Mouse (Mus musculus): ENCODE data around the gene Tardbp. TPM values are rescaled to one million over a fixed set of nuclear protein-coding genes. Genes with fewer than 3 reads are reported as not detected.

Tardbp gene
- polyA plus RNA-seq, 1 experiment from 2014 or later = 118 TPM

- no peak within 1 kb of the TSS for H3K4me3 ChIP-seq (ENCODE audit: low read depth, low read length)
- no peak within 1 kb of the TSS for H3K4me2 ChIP-seq
- no peaks in the 10 kb centered on the region for H3K27me3 ChIP-seq (ENCODE audit: control insufficient read depth, insufficient read depth, low read length)
- WGBS (ENCODE audit: insufficient replicate concordance) = 83% methylated on average over 14 of the region's 14 CpGs
- H3K9me3 ChIP-seq (replicated peaks; ENCODE audit: control insufficient read depth, low read length) = no peaks in the 10 kb centered on the region
- H3K9ac ChIP-seq (ENCODE audit: low read depth, low read length) = no peak within 1 kb of the TSS
- H3K27ac ChIP-seq (ENCODE audit: low read depth, low read length) = no peak within 1 kb of the TSS
- no peak for ATAC-seq (replicated peaks; ENCODE audit: insufficient number of reproducible peaks, low FRiP score, low TSS enrichment)
- H3K36me3 ChIP-seq (ENCODE audit: control insufficient read depth, insufficient read depth, low read length) = peaks cover 5% of the 10 kb centered on the region
- H3K4me1 ChIP-seq (ENCODE audit: control insufficient read depth, insufficient read depth, low read length) = no peaks in the 10 kb centered on the region
Measured at GRCm38 (mm10) chr4:148602357-148603120, 24.3 kb downstream of the Tardbp start, which contains the start of gene Masp2. Masp2 (plus strand) TSS chr4:148602554.

GRCm38 (mm10) chr4:148601871-148602270 is 24.9 kb downstream of the Tardbp start:
- Histone ChIP-seq H3K4me3 (ENCODE audit: low read depth, low read length) (no peak overlapping the region), H3K36me3 (ENCODE audit: control insufficient read depth, insufficient read depth, low read length) (peaks cover 3% of the 10 kb centered on the region), H3K27me3 (ENCODE audit: control insufficient read depth, insufficient read depth, low read length) (no peaks in the 10 kb centered on the region), H3K4me2 (no peak overlapping the region), H3K27ac (ENCODE audit: low read depth, low read length) (no peak overlapping the region), H3K9ac (ENCODE audit: low read depth, low read length) (no peak overlapping the region), H3K4me1 (ENCODE audit: control insufficient read depth, insufficient read depth, low read length) (no peaks in the 10 kb centered on the region), H3K9me3 (replicated peaks; ENCODE audit: control insufficient read depth, low read length) (no peaks in the 10 kb centered on the region)
- 56% methylated on average over 4 of the region's 4 CpGs for WGBS (ENCODE audit: insufficient replicate concordance)
- no peak for ATAC-seq (replicated peaks; ENCODE audit: insufficient number of reproducible peaks, low FRiP score, low TSS enrichment)

GRCm38 (mm10) chr4:148600316-148600715 is 26.5 kb downstream of the Tardbp start:
- no peak for ATAC-seq (replicated peaks; ENCODE audit: insufficient number of reproducible peaks, low FRiP score, low TSS enrichment)
- H3K4me3 ChIP-seq (ENCODE audit: low read depth, low read length) = no peak overlapping the region
- WGBS (ENCODE audit: insufficient replicate concordance) = 86% methylated on average over 4 of the region's 4 CpGs

GRCm38 (mm10) chr4:148598826-148599225 is 28.0 kb downstream of the Tardbp start:
- Histone ChIP-seq H3K27me3 (ENCODE audit: control insufficient read depth, insufficient read depth, low read length) (no peaks in the 10 kb centered on the region), H3K4me2 (no peak overlapping the region), H3K4me1 (ENCODE audit: control insufficient read depth, insufficient read depth, low read length) (no peaks in the 10 kb centered on the region), H3K4me3 (ENCODE audit: low read depth, low read length) (no peak overlapping the region), H3K9me3 (replicated peaks; ENCODE audit: control insufficient read depth, low read length) (no peaks in the 10 kb centered on the region), H3K36me3 (ENCODE audit: control insufficient read depth, insufficient read depth, low read length) (peaks cover 23% of the 10 kb centered on the region), H3K9ac (ENCODE audit: low read depth, low read length) (no peak overlapping the region), H3K27ac (ENCODE audit: low read depth, low read length) (no peak overlapping the region)
- 87% methylated on average over 12 of the region's 12 CpGs for WGBS (ENCODE audit: insufficient replicate concordance)
- ATAC-seq (replicated peaks; ENCODE audit: insufficient number of reproducible peaks, low FRiP score, low TSS enrichment) = no peak

More at GRCm38 (mm10) chr4:148600316-148600715, 26.5 kb downstream of the Tardbp start:
- Histone ChIP-seq H3K36me3 (ENCODE audit: control insufficient read depth, insufficient read depth, low read length) (peaks cover 11% of the 10 kb centered on the region), H3K9me3 (replicated peaks; ENCODE audit: control insufficient read depth, low read length) (no peaks in the 10 kb centered on the region), H3K4me2 (no peak overlapping the region), H3K9ac (ENCODE audit: low read depth, low read length) (no peak overlapping the region), H3K4me1 (ENCODE audit: control insufficient read depth, insufficient read depth, low read length) (no peaks in the 10 kb centered on the region), H3K27me3 (ENCODE audit: control insufficient read depth, insufficient read depth, low read length) (no peaks in the 10 kb centered on the region), H3K27ac (ENCODE audit: low read depth, low read length) (no peak overlapping the region)

- H3K4me2 ChIP-seq = no peak overlapping the region
- H3K9ac ChIP-seq (ENCODE audit: low read depth, low read length) = no peak overlapping the region
- no peak for ATAC-seq (replicated peaks; ENCODE audit: insufficient number of reproducible peaks, low FRiP score, low TSS enrichment)
- peaks cover 7% of the 10 kb centered on the region for H3K4me1 ChIP-seq (ENCODE audit: control insufficient read depth, insufficient read depth, low read length)
- H3K4me3 ChIP-seq (ENCODE audit: low read depth, low read length) = no peak overlapping the region
- no peak overlapping the region for H3K27ac ChIP-seq (ENCODE audit: low read depth, low read length)
- peaks cover 30% of the 10 kb centered on the region for H3K36me3 ChIP-seq (ENCODE audit: control insufficient read depth, insufficient read depth, low read length)
- no peaks in the 10 kb centered on the region for H3K9me3 ChIP-seq (replicated peaks; ENCODE audit: control insufficient read depth, low read length)
- no peaks in the 10 kb centered on the region for H3K27me3 ChIP-seq (ENCODE audit: control insufficient read depth, insufficient read depth, low read length)
- WGBS (ENCODE audit: insufficient replicate concordance) = 98% methylated on average over 3 of the region's 3 CpGs
Measured at GRCm38 (mm10) chr4:148596731-148597130, 30.1 kb downstream of the Tardbp start.

GRCm38 (mm10) chr4:148595916-148596315 is 30.9 kb downstream of the Tardbp start:
- no peak overlapping the region for H3K9ac ChIP-seq (ENCODE audit: low read depth, low read length)
- ATAC-seq (replicated peaks; ENCODE audit: insufficient number of reproducible peaks, low FRiP score, low TSS enrichment) = no peak
- peaks cover 7% of the 10 kb centered on the region for H3K4me1 ChIP-seq (ENCODE audit: control insufficient read depth, insufficient read depth, low read length)
- 93% methylated on average over 6 of the region's 6 CpGs for WGBS (ENCODE audit: insufficient replicate concordance)
- no peaks in the 10 kb centered on the region for H3K9me3 ChIP-seq (replicated peaks; ENCODE audit: control insufficient read depth, low read length)
- H3K36me3 ChIP-seq (ENCODE audit: control insufficient read depth, insufficient read depth, low read length) = peaks cover 30% of the 10 kb centered on the region
- H3K4me3 ChIP-seq (ENCODE audit: low read depth, low read length) = no peak overlapping the region
- no peak overlapping the region for H3K4me2 ChIP-seq
- H3K27ac ChIP-seq (ENCODE audit: low read depth, low read length) = no peak overlapping the region
- H3K27me3 ChIP-seq (ENCODE audit: control insufficient read depth, insufficient read depth, low read length) = no peaks in the 10 kb centered on the region

GRCm38 (mm10) chr4:148593996-148594395 is 32.8 kb downstream of the Tardbp start:
- Histone ChIP-seq H3K4me1 (ENCODE audit: control insufficient read depth, insufficient read depth, low read length) (peaks cover 7% of the 10 kb centered on the region), H3K4me3 (ENCODE audit: low read depth, low read length) (no peak overlapping the region), H3K9me3 (replicated peaks; ENCODE audit: control insufficient read depth, low read length) (no peaks in the 10 kb centered on the region), H3K27ac (ENCODE audit: low read depth, low read length) (no peak overlapping the region), H3K36me3 (ENCODE audit: control insufficient read depth, insufficient read depth, low read length) (peaks cover 30% of the 10 kb centered on the region), H3K9ac (ENCODE audit: low read depth, low read length) (no peak overlapping the region), H3K4me2 (no peak overlapping the region), H3K27me3 (ENCODE audit: control insufficient read depth, insufficient read depth, low read length) (no peaks in the 10 kb centered on the region)
- ATAC-seq (replicated peaks; ENCODE audit: insufficient number of reproducible peaks, low FRiP score, low TSS enrichment) = no peak
- WGBS (ENCODE audit: insufficient replicate concordance) = 93% methylated on average over 11 of the region's 11 CpGs

- under 1% methylated on average over 52 of the region's 53 CpGs for WGBS (ENCODE audit: insufficient replicate concordance)
- ATAC-seq (replicated peaks; ENCODE audit: insufficient number of reproducible peaks, low FRiP score, low TSS enrichment) = peak; percentile 51
- H3K27ac ChIP-seq (ENCODE audit: low read depth, low read length) = peak overlapping the region; percentile 68; the same call in 1 of the 2 replicates
- no peaks in the 10 kb centered on the region for H3K9me3 ChIP-seq (replicated peaks; ENCODE audit: control insufficient read depth, low read length)
- H3K27me3 ChIP-seq (ENCODE audit: control insufficient read depth, insufficient read depth, low read length) = no peaks in the 10 kb centered on the region
- H3K36me3 ChIP-seq (ENCODE audit: control insufficient read depth, insufficient read depth, low read length) = peaks cover 26% of the 10 kb centered on the region
- H3K4me2 ChIP-seq = peak overlapping the region; percentile 95
- H3K9ac ChIP-seq (ENCODE audit: low read depth, low read length) = peak overlapping the region; percentile 87
- peak overlapping the region; percentile 96 for H3K4me3 ChIP-seq (ENCODE audit: low read depth, low read length)
- peaks cover 7% of the 10 kb centered on the region for H3K4me1 ChIP-seq (ENCODE audit: control insufficient read depth, insufficient read depth, low read length)
Measured at GRCm38 (mm10) chr4:148591637-148592380, 35.0 kb downstream of the Tardbp start.
